23 mouse cellular contexts compared by ENCODE assay signal in the genomic region with DNA sequence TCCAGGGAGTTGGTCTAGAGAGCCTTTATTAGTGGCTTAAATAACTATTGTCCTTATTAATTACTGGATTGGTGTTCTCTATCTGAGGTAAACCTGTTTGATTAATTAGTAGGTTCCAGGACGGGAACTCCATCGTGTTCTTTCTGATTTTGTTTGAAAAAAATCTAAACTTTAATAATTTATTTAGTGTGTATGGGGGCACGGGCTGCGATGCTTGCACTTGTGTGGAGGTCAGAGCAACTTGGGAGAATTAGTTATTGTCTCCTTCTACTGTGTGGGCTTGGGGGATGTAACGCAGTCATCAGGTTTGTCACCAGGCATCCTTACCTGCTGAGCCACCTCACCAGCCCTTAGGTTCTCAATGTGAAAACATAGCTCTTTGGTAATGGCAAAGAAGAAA. TPM values are rescaled to one million over a fixed set of nuclear protein-coding genes. Genes with fewer than 3 reads are reported as not detected.
"Had no signal": no experiment of that assay in that cellular context is flagged by ENCODE, and none has a peak within 500 bp of the region (broad histone marks: within the 10 kb centered on the region; RNA-seq: fewer than 3 reads in every experiment).

No protein-coding gene starts in this region.

- H3K27ac ChIP-seq: gastrocnemius, adult 2 months; heart, adult 2 months; heart, embryonic 13.5 days; heart, embryonic 15.5 days; hindbrain, embryonic 12.5 days; intestine, embryonic 15.5 days; limb, embryonic 10.5 days; limb, embryonic 12.5 days; liver, embryonic 13.5 days had no signal

- H3K9me3 ChIP-seq: heart, embryonic 13.5 days; heart, embryonic 15.5 days; hindbrain, embryonic 10.5 days; hindbrain, embryonic 12.5 days; hindbrain, embryonic 15.5 days; intestine, embryonic 15.5 days; limb, embryonic 10.5 days; limb, embryonic 12.5 days; liver, embryonic 13.5 days had no signal

- H3K4me3 ChIP-seq: gastrocnemius, adult 2 months; heart, adult 2 months; limb, embryonic 10.5 days; liver, embryonic 13.5 days had no signal

- DNase-seq: gastrocnemius, adult 2 months; gastrocnemius, postnatal 10 days; gastrocnemius, postnatal 25 days; heart, adult 2 months; heart, postnatal 4 days; kidney, adult 18-20 months; kidney, adult 8-10 months; kidney, postnatal 10 days; kidney, postnatal 4 days; liver; liver, embryonic 13.5 days had no signal

- H3K27me3 ChIP-seq: hindbrain, embryonic 15.5 days had no signal

- H3K4me2 ChIP-seq: liver, embryonic 11.5 days; liver, embryonic 13.5 days had no signal

- ATAC-seq: inflammation-experienced regulatory T-cells, adult 6 months; intestine, embryonic 15.5 days; intestine, postnatal 0 days had no signal

- H3K9ac ChIP-seq: heart, embryonic 13.5 days; heart, embryonic 15.5 days; hindbrain, embryonic 12.5 days; intestine, embryonic 15.5 days; limb, embryonic 12.5 days; liver, embryonic 13.5 days had no signal

- H3K36me3 ChIP-seq: heart, embryonic 13.5 days; heart, embryonic 15.5 days; hindbrain, embryonic 10.5 days; hindbrain, embryonic 12.5 days; hindbrain, embryonic 15.5 days; intestine, embryonic 15.5 days; limb, embryonic 10.5 days; limb, embryonic 12.5 days; liver, embryonic 13.5 days had no signal

RNA-seq across cellular contexts. Expression of a gene that starts 1.9 kb away (rescaled TPM):
- total RNA-seq: gastrocnemius, adult 2 months; granulocyte monocyte progenitor cell, adult 5-6 weeks had no signal
- polyA plus RNA-seq: inflammation-experienced regulatory T-cells, adult 6 months had no signal
